Mouse (Mus musculus) forebrain, embryonic 12.5 days (tissue): ENCODE results near the gene Vps29. TPM values are rescaled to one million over a fixed set of nuclear protein-coding genes. Genes with fewer than 3 reads are reported as not detected.
"Not testable (repeated sequence)": the region's sequence is repeated elsewhere in the genome, so short reads cannot be mapped to it uniquely, and the experiment has no call there.

Experiments used
- ATAC-seq: fragments of 200-750 bp; cut with Nextera tagmentation; 2 replicates; pipeline ENCODE4 v1.8.0; 2017; ENCODE audit warnings: moderate TSS enrichment; ENCODE audit not compliant: low FRiP score
- H3K27ac ChIP-seq: fragments of 300-500 bp; sonication (generic); 2 replicates; pipeline ENCODE4 v1.5.1; 2016; ENCODE audit warnings: mild to moderate bottlenecking
- H3K27me3 ChIP-seq: fragments of 300-500 bp; sonication (generic); 2 replicates; pipeline ENCODE4 v1.6.1; 2016; ENCODE audit warnings: mild to moderate bottlenecking
- H3K36me3 ChIP-seq: fragments of 300-500 bp; sonication (generic); replicated peaks from 2 replicates; pipeline ENCODE4 v1.6.1; 2016; ENCODE audit warnings: mild to moderate bottlenecking
- H3K4me1 ChIP-seq: fragments of 300-500 bp; sonication (generic); 2 replicates; pipeline ENCODE4 v1.6.1; 2016
- H3K4me2 ChIP-seq: fragments of 300-500 bp; sonication (generic); 2 replicates; pipeline ENCODE4 v1.6.1; 2016; ENCODE audit warnings: mild to moderate bottlenecking, moderate library complexity
- H3K4me3 ChIP-seq: fragments of 300-500 bp; sonication (generic); replicated peaks from 2 replicates; pipeline ENCODE4 v1.5.1; 2016; ENCODE audit warnings: mild to moderate bottlenecking
- H3K9ac ChIP-seq: fragments of 300-500 bp; sonication (generic); 2 replicates; pipeline ENCODE4 v1.6.1; 2016; ENCODE audit warnings: mild to moderate bottlenecking
- H3K9me3 ChIP-seq: fragments of 300-500 bp; sonication (generic); 2 replicates; pipeline ENCODE4 v1.6.1; 2016
- WGBS: fragments of 180-500 bp; shearing (Covaris S2); methylation state at CpG from one replicate; pipeline ENCODE4 v1.1.7; 2016; 5-methylcytosine and 5-hydroxymethylcytosine counted together
- polyA plus RNA-seq: library from polyadenylated mRNA; unstranded; fragments of >200 nt; fragmentation: Nextera tagmentation; extraction: Ambion mirVana; gene quantifications from 2 replicates; pipeline ENCODE4 v1.2.1, GENCODE M21; 2016

The Vps29 gene
- polyA plus RNA-seq, 1 experiment from 2014 or later = 174 TPM

DNA sequence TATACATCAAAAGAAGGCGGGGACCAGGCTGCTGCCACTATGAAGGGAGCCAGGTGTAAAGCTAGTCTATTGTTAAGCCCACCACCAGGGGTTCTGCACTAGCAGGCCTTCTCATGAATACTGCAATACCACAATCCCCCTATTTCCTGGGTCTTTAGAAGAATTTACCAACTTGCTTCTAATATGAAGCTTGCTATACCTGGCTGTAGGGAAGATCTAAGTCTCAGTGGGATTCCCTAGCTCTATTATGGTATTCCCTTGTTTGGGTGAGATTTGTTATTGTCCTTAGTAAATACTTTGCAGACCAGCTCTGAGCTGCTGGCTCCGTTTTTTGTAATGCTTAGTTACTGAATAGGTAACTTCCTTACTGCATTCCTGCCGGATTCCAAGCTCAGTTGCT lies 35.2 kb upstream of the Vps29 start:
- not testable (repeated sequence) for H3K4me2 ChIP-seq, H3K27me3 ChIP-seq, H3K9me3 ChIP-seq, H3K9ac ChIP-seq, H3K27ac ChIP-seq, ATAC-seq, H3K4me3 ChIP-seq, H3K4me1 ChIP-seq
- peaks cover 44% of the 10 kb centered on the region for H3K36me3 ChIP-seq
- 69% methylated on average over 3 of the region's 3 CpGs for whole genome bisulfite sequencing

DNA sequence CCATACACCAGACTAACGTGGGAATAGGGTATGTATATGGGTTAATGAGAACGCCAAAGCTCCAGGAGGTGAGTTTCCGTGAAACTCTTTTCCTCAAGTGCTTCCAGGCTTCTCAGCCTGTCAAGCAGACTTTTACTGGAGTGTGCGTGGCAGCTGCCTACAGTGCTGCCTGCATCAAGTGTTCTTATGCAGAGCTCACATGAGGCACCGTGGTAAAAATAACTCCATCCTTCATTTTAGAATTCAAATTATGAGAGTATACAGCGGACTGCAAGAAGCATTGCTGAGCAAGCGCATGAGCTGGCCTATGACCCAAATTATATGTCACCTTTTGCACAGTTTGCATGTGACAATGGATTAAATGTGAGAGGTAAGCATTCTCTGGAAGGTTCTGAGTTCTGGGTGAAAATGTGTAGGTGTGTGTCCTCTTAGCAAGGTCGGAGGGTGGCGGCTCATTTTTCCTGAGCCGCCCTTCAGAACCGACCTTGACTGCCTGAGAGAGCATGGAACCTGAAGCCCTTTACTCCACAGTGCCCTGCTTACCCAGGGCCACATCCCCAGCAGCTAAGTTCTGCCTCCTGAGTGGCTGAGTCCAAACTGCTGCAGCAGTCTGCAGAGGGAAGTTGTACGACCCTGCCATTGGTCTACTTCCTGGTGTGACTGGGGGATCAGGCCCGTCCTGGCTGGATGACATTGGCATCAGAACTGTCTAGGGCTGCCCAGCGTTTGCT lies 34.5 kb upstream of the Vps29 start:
- Histone ChIP-seq H3K4me1 (no peaks in the 10 kb centered on the region), H3K4me3 (no peak overlapping the region), H3K9ac (no peak overlapping the region), H3K27me3 (no peaks in the 10 kb centered on the region), H3K36me3 (peaks cover 47% of the 10 kb centered on the region), H3K4me2 (no peak overlapping the region), H3K9me3 (no peaks in the 10 kb centered on the region), H3K27ac (no peak overlapping the region)
- no peak for ATAC-seq
- WGBS = 82% methylated on average over 14 of the region's 14 CpGs

DNA sequence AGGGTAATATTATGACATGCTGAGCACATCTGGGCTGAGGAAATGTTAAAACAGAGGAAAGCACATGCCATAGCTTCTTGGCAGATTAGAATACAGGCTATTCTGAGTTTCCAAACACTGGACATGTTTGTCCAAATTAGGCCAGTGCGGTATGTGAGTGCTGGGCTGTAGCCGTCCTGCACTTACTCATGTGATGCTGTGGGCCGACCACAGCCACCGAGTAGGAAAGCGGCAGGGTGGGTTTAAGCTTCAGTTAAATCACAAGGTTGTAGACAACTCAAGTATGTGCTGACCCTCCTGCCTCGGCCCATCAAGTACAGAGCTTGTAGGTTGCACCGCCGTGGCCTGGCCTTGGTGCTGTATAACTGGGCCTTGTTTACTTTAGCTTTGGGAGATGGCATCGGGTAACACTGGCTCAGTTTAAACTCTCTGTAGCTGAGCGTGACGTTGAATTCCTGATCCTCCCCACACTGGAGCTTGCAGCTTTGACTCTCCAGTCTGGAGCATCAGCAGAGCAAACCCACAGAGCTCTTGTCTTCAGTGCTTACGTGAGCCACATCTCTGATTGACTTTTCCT lies 33.9 kb upstream of the Vps29 start:
- Histone ChIP-seq H3K9ac (no peak overlapping the region), H3K4me3 (no peak overlapping the region), H3K36me3 (peaks cover 49% of the 10 kb centered on the region), H3K4me1 (no peaks in the 10 kb centered on the region), H3K27ac (no peak overlapping the region), H3K27me3 (no peaks in the 10 kb centered on the region), H3K9me3 (no peaks in the 10 kb centered on the region), H3K4me2 (no peak overlapping the region)
- WGBS = 87% methylated on average over 12 of the region's 12 CpGs
- ATAC-seq = no peak

DNA sequence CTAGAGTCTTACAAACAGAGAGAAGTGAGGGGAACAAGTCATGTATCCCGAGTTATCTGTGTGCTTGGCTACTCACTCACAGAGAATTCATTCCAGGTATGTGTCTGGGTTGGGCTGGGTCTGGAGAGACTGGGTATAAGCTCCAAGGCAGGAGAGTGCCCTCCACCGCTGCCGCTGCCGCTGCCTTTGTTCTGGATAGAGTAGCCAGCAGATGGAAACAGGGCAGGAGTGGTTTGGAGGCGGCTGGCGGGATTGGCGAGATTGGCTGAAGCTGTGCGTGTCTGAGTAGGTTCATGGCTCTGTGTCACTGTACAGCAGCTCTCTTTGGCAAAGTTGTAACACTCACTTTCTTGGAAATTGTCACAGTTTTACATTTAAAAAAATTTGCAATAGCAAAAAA lies 30.6 kb upstream of the Vps29 start:
- H3K9ac ChIP-seq = no peak overlapping the region
- no peaks in the 10 kb centered on the region for H3K4me1 ChIP-seq
- no peaks in the 10 kb centered on the region for H3K9me3 ChIP-seq
- no peak overlapping the region for H3K4me2 ChIP-seq
- H3K36me3 ChIP-seq = peaks cover 44% of the 10 kb centered on the region
- no peaks in the 10 kb centered on the region for H3K27me3 ChIP-seq
- no peak overlapping the region for H3K27ac ChIP-seq
- 60% methylated on average over 8 of the region's 8 CpGs for WGBS
- H3K4me3 ChIP-seq = no peak overlapping the region
- no peak for ATAC-seq

DNA sequence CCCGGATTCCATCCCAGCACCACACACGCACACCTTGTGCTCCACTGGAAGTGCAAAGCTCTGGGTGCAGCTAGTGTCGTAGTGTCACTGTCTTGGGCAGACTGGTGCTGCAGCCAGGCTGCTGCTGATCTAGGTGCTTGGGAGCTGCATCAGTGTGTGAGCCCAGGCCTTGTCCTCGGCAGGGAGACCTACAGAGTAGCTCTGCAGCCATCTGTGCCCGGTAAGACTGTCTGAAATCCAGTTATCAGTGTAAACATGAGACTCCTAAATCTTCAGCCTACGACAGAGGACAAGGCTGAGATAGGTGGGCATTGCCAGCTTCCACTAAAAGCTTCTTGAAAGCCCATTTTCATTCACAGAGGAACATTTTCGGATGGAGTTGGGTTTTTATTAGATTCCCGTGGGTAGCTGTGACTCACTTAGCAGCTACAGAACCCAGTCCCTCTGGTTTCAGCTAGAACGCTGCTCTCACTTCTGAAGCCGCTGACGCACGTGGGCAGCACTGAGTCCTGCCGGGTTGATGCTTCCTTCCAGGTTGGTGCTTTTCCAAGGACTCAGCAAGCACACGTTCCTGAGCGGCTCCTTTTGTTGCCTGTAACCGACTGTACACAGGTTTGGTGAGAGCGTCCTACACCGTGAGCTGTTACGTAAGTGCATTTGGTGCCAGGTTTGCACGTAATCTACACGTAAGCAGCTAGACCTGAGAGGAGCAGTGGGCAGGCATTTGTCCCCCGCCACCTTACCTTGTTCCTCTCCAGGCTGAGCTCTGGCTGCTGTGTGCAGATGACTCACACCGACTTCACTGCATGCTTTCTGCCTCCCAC lies 29.3 kb upstream of the Vps29 start:
- Histone ChIP-seq H3K4me3 (no peak overlapping the region), H3K9me3 (no peaks in the 10 kb centered on the region), H3K36me3 (peaks cover 43% of the 10 kb centered on the region), H3K27me3 (no peaks in the 10 kb centered on the region), H3K4me1 (no peaks in the 10 kb centered on the region), H3K4me2 (no peak overlapping the region), H3K27ac (no peak overlapping the region), H3K9ac (no peak overlapping the region)
- 90% methylated on average over 23 of the region's 23 CpGs for WGBS
- no peak for ATAC-seq

DNA sequence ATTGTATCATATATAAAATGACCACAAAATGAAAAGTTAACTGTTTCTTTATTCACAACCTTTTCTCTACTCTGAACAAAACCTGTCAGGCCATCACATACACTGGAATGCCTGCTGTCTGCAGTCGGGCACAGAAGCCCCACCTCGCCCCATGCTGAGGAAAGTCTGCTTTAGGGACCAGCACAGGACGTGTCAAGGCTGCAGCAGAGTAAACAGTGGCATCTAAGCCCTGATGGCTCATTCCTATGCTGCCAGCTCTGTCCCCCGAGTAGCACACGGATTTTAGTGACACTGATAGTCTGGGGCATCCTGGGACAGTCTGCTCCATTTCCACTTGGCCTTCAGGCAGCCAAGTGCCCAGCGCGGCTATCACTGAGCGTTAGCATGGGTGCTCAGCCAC lies 28.7 kb upstream of the Vps29 start:
- no peaks in the 10 kb centered on the region for H3K9me3 ChIP-seq
- no peaks in the 10 kb centered on the region for H3K27me3 ChIP-seq
- no peak for ATAC-seq
- H3K4me2 ChIP-seq = no peak overlapping the region
- H3K4me1 ChIP-seq = no peaks in the 10 kb centered on the region
- peaks cover 36% of the 10 kb centered on the region for H3K36me3 ChIP-seq
- 87% methylated on average over 8 of the region's 8 CpGs for WGBS
- no peak overlapping the region for H3K4me3 ChIP-seq
- H3K9ac ChIP-seq = no peak overlapping the region
- no peak overlapping the region for H3K27ac ChIP-seq

DNA sequence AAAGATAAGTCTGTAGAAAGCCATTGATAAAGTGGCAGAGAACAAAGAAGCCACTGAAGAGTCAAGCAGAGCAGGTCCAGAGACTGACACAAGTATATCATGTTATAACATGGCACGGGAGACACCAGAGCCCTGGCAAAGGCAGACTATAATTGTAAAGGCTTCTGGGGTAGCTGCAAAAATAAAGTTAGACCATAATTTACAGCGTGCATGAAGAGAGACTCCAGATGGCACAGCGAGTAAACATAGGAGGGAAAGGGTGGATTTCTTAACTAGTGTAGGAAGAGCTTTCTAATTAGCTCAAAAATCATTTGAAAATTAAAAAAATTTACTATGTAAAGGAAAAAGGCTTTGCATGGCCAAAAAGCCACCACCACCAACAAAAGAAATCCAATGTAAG lies 26.9 kb upstream of the Vps29 start:
- WGBS = 96% methylated on average over 3 of the region's 3 CpGs
- Histone ChIP-seq H3K9me3 (no peaks in the 10 kb centered on the region), H3K4me3 (no peak overlapping the region), H3K9ac (no peak overlapping the region), H3K36me3 (peaks cover 24% of the 10 kb centered on the region), H3K4me1 (no peaks in the 10 kb centered on the region), H3K4me2 (no peak overlapping the region), H3K27ac (no peak overlapping the region), H3K27me3 (no peaks in the 10 kb centered on the region)
- ATAC-seq = no peak

DNA sequence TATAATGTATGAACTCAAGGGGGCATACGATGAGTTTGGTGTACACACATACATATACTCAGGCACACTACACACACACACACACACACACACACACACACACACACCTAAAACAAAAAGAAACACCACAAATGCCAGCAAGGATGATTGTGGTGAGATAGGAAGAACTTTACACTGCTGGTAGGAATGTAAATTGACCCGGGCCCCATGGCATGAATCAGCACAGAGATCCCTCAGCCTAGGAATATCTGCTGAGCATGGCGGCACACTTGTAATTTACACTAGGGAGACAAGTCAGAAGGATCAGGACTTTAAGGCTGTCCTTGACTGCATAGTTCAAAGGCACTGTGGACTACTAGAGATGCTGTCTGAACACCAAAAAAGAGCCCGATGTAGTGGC lies 23.9 kb upstream of the Vps29 start:
- Histone ChIP-seq H3K4me2 (no peak overlapping the region), H3K36me3 (peaks cover 12% of the 10 kb centered on the region), H3K9me3 (no peaks in the 10 kb centered on the region), H3K27ac (no peak overlapping the region), H3K4me1 (no peaks in the 10 kb centered on the region), H3K9ac (no peak overlapping the region), H3K4me3 (no peak overlapping the region), H3K27me3 (no peaks in the 10 kb centered on the region)
- WGBS = 93% methylated on average over 4 of the region's 4 CpGs
- ATAC-seq = no peak

DNA sequence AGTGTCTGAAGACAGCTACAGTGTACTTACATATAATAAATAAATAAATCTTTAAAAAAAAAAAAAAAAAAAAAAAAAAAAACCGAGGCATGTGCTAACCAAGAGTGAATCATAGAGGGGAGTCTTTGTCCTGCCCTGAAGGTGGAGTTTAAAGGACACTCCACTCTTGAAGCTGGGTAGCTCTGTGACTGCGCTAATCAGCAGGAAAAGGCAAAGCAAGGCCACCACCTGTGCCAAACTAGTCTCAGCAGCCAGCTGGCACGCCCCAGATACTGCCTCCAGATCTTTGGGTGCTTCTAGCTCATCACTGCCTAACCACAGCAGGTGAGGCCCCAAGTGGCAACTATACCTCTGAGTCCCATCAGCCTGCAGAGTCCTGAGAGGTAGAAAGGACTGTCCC lies 19.5 kb upstream of the Vps29 start:
- Histone ChIP-seq H3K27me3 (no peaks in the 10 kb centered on the region), H3K4me2 (no peak overlapping the region), H3K27ac (no peak overlapping the region), H3K9me3 (no peaks in the 10 kb centered on the region), H3K4me1 (no peaks in the 10 kb centered on the region), H3K9ac (no peak overlapping the region), H3K4me3 (no peak overlapping the region), H3K36me3 (no peaks in the 10 kb centered on the region)
- 80% methylated on average over 3 of the region's 3 CpGs for WGBS
- ATAC-seq = no peak

DNA sequence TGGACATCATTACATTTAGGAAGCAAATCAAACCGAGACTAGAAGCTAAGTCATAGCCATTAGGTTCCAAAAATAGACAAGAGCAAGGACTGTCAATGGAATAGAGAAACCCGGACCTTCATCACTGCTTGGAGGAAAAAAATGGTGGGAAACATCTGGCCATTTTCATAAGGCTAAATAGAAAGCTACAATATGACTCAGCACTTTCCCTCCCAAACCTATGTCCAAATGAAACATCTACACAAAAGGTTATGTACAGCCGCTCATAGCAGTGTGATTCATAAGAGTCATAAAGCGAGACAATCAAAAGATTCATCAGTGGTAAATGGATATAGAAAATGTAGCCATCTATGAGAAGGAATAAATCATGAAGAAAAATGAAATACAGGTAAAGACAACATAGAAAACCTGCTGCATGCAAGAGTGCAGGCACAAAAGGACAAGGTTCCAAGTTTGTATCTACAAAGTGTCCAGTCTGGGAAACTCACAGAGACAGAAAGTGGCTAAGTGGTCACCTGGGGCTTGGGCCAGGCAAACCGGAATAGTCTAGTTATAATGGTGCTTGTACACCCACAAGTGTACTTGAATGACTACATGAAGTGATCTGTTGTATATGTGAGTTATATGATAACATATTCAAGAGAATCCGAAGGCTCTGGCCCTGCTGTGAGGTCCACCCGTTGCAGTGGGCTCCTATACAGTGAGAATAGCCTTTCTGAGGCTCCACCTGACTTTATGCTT lies 17.4 kb upstream of the Vps29 start:
- no peaks in the 10 kb centered on the region for H3K4me1 ChIP-seq
- no peaks in the 10 kb centered on the region for H3K36me3 ChIP-seq
- H3K9ac ChIP-seq = no peak overlapping the region
- no peaks in the 10 kb centered on the region for H3K9me3 ChIP-seq
- 89% methylated on average over 7 of the region's 7 CpGs for WGBS
- H3K4me2 ChIP-seq = no peak overlapping the region
- no peak overlapping the region for H3K4me3 ChIP-seq
- no peak overlapping the region for H3K27ac ChIP-seq
- no peaks in the 10 kb centered on the region for H3K27me3 ChIP-seq
- no peak for ATAC-seq

DNA sequence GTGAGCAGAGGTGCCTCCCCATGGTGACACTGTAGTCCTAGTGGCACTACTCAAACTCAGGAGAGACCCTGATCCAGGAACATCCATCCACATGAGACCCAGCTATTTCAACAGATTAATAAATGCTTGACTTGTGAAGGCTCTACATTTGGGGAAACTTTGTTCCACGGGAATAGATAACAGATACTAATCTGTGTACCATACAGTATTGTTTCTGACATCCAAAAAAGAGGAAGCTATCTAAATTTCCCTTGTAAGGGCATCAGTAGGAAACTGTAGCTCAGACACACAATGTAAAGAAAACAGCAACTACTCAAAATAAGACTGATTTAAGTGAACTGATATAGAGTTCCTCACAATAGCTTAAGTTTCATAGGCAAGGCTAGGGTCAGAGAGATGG lies 11.3 kb upstream of the Vps29 start:
- H3K9ac ChIP-seq = no peak overlapping the region

DNA sequence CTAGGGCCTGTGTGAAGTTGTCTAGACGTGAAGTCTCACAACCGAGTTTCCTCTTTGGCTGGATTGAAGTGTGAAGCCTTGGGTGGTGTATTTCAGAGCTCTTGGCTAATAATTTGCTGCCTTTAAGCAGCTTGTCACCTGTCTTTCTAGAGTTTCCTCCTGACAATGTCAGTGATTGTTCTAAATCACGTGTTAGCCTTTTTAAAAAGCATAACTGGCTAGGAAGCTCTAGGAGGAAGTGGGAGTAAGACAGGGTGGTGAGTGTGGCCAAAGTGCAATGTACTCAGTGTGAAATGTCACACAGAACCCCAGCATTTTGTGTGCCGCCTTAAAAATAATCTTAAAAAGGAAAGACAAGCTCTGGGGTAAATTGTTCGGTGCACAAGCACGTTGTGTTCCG lies 10.4 kb upstream of the Vps29 start:
- WGBS = 52% methylated on average over 7 of the region's 7 CpGs
- H3K9ac ChIP-seq = no peak overlapping the region

More for the DNA sequence above, 11.3 kb upstream of the Vps29 start:
- 83% methylated on average over 1 of the region's 1 CpGs for WGBS
- Histone ChIP-seq H3K4me1 (peaks cover 4% of the 10 kb centered on the region; the same call in 1 of the 2 replicates), H3K27ac (no peak overlapping the region), H3K4me3 (no peak overlapping the region), H3K36me3 (no peaks in the 10 kb centered on the region), H3K27me3 (no peaks in the 10 kb centered on the region), H3K4me2 (no peak overlapping the region), H3K9me3 (no peaks in the 10 kb centered on the region)
- no peak for ATAC-seq

More for the DNA sequence above, 10.4 kb upstream of the Vps29 start:
- no peak for ATAC-seq
- Histone ChIP-seq H3K36me3 (no peaks in the 10 kb centered on the region), H3K27ac (no peak overlapping the region), H3K4me2 (no peak overlapping the region), H3K4me3 (no peak overlapping the region), H3K9me3 (no peaks in the 10 kb centered on the region), H3K27me3 (no peaks in the 10 kb centered on the region), H3K4me1 (peaks cover 4% of the 10 kb centered on the region; the same call in 1 of the 2 replicates)
